Mouse (Mus musculus): ENCODE results near the gene Sh3rf1.

- no peak for TF ChIP-seq EP300 (IDR thresholded peaks at IDR 0.05; ENCODE audit: low read depth)
- no peak for TF ChIP-seq CTCF (IDR thresholded peaks at IDR 0.05; ENCODE audit: low read depth)
Observed at GRCm38 (mm10) chr8:61428821-61429482, 205.3 kb downstream of the Sh3rf1 start.

All from liver, postnatal 0 days (tissue).